Mouse (Mus musculus) G1E (cell line): ENCODE results near the gene Faiml. TPM values are rescaled to one million over a fixed set of nuclear protein-coding genes. Genes with fewer than 3 reads are reported as not detected.

ENCODE experiments used
- ATAC-seq: 2 replicates; pipeline ENCODE4 v1.8.0; 2016; ENCODE audit warnings: mild to moderate bottlenecking; ENCODE audit not compliant: insufficient number of reproducible peaks, poor library complexity, low FRiP score, severe bottlenecking; ENCODE audit errors: extremely low read depth
- DNase-seq: peaks from one replicate; pipeline ENCODE4 v3.0.0; 2012; ENCODE audit warnings: low spot score
- H3K27me3 ChIP-seq: 2 replicates; pipeline ENCODE4 v1.6.1; 2012; ENCODE audit warnings: mild to moderate bottlenecking, low read length, inconsistent platforms; ENCODE audit not compliant: insufficient read depth
- H3K36me3 ChIP-seq: replicated peaks from 2 replicates; pipeline ENCODE3; 2012; ENCODE audit warnings: mild to moderate bottlenecking, inconsistent platforms
- H3K4me1 ChIP-seq: 2 replicates; pipeline ENCODE4 v1.6.1; 2012; ENCODE audit warnings: low read depth, low read length, inconsistent platforms, mixed read lengths; ENCODE audit not compliant: insufficient read depth
- H3K4me3 ChIP-seq: 2 replicates; pipeline ENCODE4 v1.5.1; 2012; ENCODE audit warnings: low read depth, mild to moderate bottlenecking, inconsistent platforms, low read length, moderate library complexity, mixed read lengths
- H3K9me3 ChIP-seq: replicated peaks from 2 replicates; pipeline ENCODE4 v1.6.1; 2012; ENCODE audit warnings: inconsistent platforms
- CTCF ChIP-seq: IDR thresholded peaks from 2 replicates; pipeline ENCODE4 v1.5.1; 2012; ENCODE audit warnings: low read depth, low read length, inconsistent platforms, mixed read lengths
- GATA1 ChIP-seq: IDR thresholded peaks from 2 replicates; pipeline ENCODE4 v1.6.1; 2012; ENCODE audit warnings: borderline replicate concordance, low read length, inconsistent platforms, mixed read lengths
- GATA2 ChIP-seq: IDR thresholded peaks from 2 replicates; pipeline ENCODE4 v1.6.1; 2012; ENCODE audit warnings: low read depth, low read length, inconsistent platforms, borderline replicate concordance
- POLR2AphosphoS5 ChIP-seq: IDR thresholded peaks from 2 replicates; pipeline ENCODE4 v1.6.1; 2012; ENCODE audit warnings: low read depth, low read length, inconsistent platforms; ENCODE audit not compliant: insufficient replicate concordance
- TAL1 ChIP-seq: conservative IDR thresholded peaks from 2 replicates; pipeline ENCODE4 v1.6.1; 2012; ENCODE audit warnings: low read depth, low read length, inconsistent platforms, mixed read lengths
- polyA plus RNA-seq: library from polyadenylated mRNA; stranded (reverse); fragments of >175 nt; gene quantifications from 2 replicates; pipeline ENCODE4 v1.2.3, GENCODE M21; 2012
- total RNA-seq, 2 experiments: library from RNA; stranded (forward) in 1 of 2; stranded (reverse) in 1 of 2; fragments of 200-1000 nt in 1 of 2; fragments of >200 nt in 1 of 2; fragmentation: Nextera tagmentation in 1 of 2; gene quantifications; 2 replicates each; pipeline ENCODE4 v1.2.3; 2014 to 2017

Gene Faiml
- total and polyA plus RNA-seq, 3 experiments: not detected

DNA sequence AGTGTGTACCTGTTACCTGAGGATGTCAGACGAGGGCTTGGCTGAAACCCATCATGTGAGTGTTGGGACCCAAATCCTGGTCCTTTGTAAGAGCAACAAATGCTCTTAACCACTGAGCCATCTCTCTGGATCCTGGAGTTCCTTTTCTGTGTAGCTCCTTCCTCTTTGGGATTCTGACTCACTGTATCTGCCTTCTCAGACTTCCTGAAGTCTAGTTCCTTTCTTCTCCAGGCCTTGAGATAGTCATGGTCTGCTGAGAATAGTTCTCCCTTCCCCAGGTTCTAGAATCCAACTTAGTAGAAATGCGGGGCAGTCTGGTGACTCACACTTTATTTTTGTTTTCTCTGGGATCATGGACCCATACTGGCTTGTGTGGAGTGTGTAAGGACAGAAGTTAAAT lies 24.4 kb downstream of the Faiml start:
- ATAC-seq: no peak

DNA sequence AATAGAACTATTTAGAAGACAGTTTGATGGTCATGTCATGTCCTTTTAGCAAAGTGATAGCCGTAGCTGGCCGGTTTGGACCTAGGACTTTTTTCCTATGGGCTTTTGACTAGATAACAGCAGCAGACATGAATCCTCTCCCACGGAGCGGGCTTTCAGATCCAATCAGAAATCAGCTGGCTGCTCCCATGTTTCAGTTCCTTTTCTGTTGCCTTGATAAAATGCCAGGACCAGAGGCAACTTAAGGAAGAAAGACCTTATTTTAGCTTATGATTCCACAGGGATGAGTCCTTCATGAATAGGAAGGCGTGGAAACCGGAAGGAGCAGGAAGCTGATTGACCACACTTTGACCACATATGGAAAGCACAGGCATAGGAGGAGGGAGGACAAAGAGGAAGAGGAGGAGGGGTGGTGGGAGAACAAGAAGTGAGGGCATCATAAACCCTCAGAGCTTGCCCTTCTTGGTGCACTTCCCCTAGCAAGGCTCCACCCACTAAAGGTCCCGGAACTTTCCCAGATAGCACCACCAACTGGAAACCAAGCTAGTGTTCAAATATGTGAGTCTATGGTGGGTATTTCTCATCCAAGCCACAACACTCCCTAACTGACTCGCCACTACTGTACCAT lies 53.9 kb downstream of the Faiml start:
- H3K27me3 ChIP-seq: peaks cover 8% of the 10 kb centered on the region; the same call in 1 of the 2 replicates
- no peak overlapping the region; the same call in 1 of the 2 replicates for H3K4me3 ChIP-seq
- DNase-seq (no peak), ATAC-seq (peak; percentile 24; the same call in 1 of the 2 replicates)
- H3K36me3 ChIP-seq: no peaks in the 10 kb centered on the region
- peaks cover 42% of the 10 kb centered on the region for H3K4me1 ChIP-seq
- H3K9me3 ChIP-seq: no peaks in the 10 kb centered on the region
- TF ChIP-seq GATA2 (no peak), CTCF (no peak), TAL1 (no peak), GATA1 (no peak), POLR2AphosphoS5 (no peak)

More for the DNA sequence above, 24.4 kb downstream of the Faiml start:
- H3K4me1 ChIP-seq: peaks cover 18% of the 10 kb centered on the region
- no peaks in the 10 kb centered on the region for H3K36me3 ChIP-seq
- no peak for TF ChIP-seq POLR2AphosphoS5
- no peak for TF ChIP-seq GATA1
- TF ChIP-seq CTCF: no peak
- TF ChIP-seq GATA2: no peak
- TF ChIP-seq TAL1: no peak
- H3K27me3 ChIP-seq: peaks cover 10% of the 10 kb centered on the region
- no peak for DNase-seq
- H3K9me3 ChIP-seq: no peaks in the 10 kb centered on the region
- H3K4me3 ChIP-seq: no peak overlapping the region

DNA sequence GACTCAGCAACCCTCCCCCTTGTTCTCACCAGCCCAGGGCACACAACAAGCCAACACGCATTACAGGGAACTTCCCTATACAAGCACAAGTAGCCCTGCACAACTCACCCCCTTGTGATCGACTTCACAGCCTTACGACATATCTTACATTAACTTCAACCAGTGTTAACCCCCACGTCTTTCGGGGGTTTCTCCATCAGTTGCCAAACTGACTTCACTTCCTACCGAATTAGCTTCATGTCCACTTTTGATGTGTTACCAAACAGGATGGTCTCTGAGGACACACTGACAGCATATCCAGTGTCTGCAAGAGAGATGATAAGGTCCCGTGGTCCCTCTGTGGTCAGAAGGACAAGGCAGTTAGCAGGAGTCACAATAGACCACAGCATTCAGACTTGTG lies 54.9 kb downstream of the Faiml start:
- Histone ChIP-seq H3K9me3 (no peaks in the 10 kb centered on the region), H3K4me1 (peaks cover 42% of the 10 kb centered on the region), H3K27me3 (peaks cover 8% of the 10 kb centered on the region; the same call in 1 of the 2 replicates), H3K36me3 (no peaks in the 10 kb centered on the region), H3K4me3 (no peak overlapping the region; the same call in 1 of the 2 replicates)
- DNase-seq (peak; percentile 39), ATAC-seq (peak; percentile 95)
- TF ChIP-seq GATA1: no peak
- peak; percentile 82 for TF ChIP-seq TAL1
- TF ChIP-seq POLR2AphosphoS5: no peak

DNA sequence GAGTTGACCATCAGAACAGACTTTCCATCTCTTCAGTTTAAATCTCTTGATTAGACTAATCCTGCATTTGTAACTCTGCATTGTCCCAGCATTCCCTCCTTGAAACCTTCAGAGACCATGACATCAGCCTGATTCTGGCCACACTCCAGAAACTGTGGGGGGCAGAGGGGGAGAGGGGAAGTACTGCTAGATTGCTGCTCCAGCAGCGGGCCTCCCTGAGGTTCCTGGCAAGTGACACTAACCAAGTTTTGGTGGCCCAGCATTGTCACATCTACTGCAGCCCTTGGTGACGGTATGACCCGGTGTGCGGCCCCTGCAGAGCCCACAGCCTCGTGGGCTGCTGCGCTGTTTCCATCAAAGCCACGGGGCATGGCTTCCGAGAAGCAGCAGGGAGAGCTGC lies 56.8 kb downstream of the Faiml start:
- Histone ChIP-seq H3K4me1 (peaks cover 39% of the 10 kb centered on the region), H3K36me3 (no peaks in the 10 kb centered on the region), H3K9me3 (no peaks in the 10 kb centered on the region), H3K27me3 (peaks cover 13% of the 10 kb centered on the region; the same call in 1 of the 2 replicates), H3K4me3 (no peak overlapping the region; the same call in 1 of the 2 replicates)
- TF ChIP-seq TAL1: no peak
- DNase-seq (no peak), ATAC-seq (no peak)

Other genes starting within 250 kb of the Faiml start
- gene Gm1123, start 201.5 kb downstream of the Faiml start, total RNA-seq (2014; fragmentation: Nextera tagmentation): not detected in 2 replicates
- gene Gm1123, start 201.5 kb downstream of the Faiml start, total RNA-seq (2017): 0.05 TPM in 1 of 2 replicates, not detected in the other
- not detected in 2 replicates for gene Gm1123, start 201.5 kb downstream of the Faiml start, polyA plus RNA-seq
- gene Pik3cb, start 96.6 kb downstream of the Faiml start, total RNA-seq (2014; fragmentation: Nextera tagmentation): 15.6 and 16.8 TPM in 2 replicates
- gene Pik3cb, start 96.6 kb downstream of the Faiml start, total RNA-seq (2017): 4.0 and 4.1 TPM in 2 replicates
- gene Pik3cb, start 96.6 kb downstream of the Faiml start, polyA plus RNA-seq: 0.78 and 0.98 TPM in 2 replicates
- gene Cep70, start 6.1 kb upstream of the Faiml start, total RNA-seq (2014; fragmentation: Nextera tagmentation): 126 and 147 TPM in 2 replicates
- 36.4 and 45.5 TPM in 2 replicates for gene Cep70, start 6.1 kb upstream of the Faiml start, total RNA-seq (2017)
- gene Cep70, start 6.1 kb upstream of the Faiml start, polyA plus RNA-seq: 2.3 and 4.2 TPM in 2 replicates
- gene Esyt3, start 121.3 kb upstream of the Faiml start, total RNA-seq (2014; fragmentation: Nextera tagmentation): not detected in 2 replicates
- under 0.01 and 0.49 TPM in 2 replicates for gene Esyt3, start 121.3 kb upstream of the Faiml start, total RNA-seq (2017)
- gene Esyt3, start 121.3 kb upstream of the Faiml start, polyA plus RNA-seq: not detected in 2 replicates
- not detected in 2 replicates for gene Mras, start 200.1 kb upstream of the Faiml start, total RNA-seq (2014; fragmentation: Nextera tagmentation)
- gene Mras, start 200.1 kb upstream of the Faiml start, total RNA-seq (2017): 2.1 TPM in 2 replicates
- gene Mras, start 200.1 kb upstream of the Faiml start, polyA plus RNA-seq: 0.04 and 0.12 TPM in 2 replicates
- gene Nme9, start 214.2 kb upstream of the Faiml start, total RNA-seq (2014; fragmentation: Nextera tagmentation): not detected in 2 replicates
- not detected in 2 replicates for gene Nme9, start 214.2 kb upstream of the Faiml start, total RNA-seq (2017)
- gene Nme9, start 214.2 kb upstream of the Faiml start, polyA plus RNA-seq: not detected in 2 replicates